Mouse (Mus musculus): ENCODE measurements around the gene Nuak2.

DNA sequence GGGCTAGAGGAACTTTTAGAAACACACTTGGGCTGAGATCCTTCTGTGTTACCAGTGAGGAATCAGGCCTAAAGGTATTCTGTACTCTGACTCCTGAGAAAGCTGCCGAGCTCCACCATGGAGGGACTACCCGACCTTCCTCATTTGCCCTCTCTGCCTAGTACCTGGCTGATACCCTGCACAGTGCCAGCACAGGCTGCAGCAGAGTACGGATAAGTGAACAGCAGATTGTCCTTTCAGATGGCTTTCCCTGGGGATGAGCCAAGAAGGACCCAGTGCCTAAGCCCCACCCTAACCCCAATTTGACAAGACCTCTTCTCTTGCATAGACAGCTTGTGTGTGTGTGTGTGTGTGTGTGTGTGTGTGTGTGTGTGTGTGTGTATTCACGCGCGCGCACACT is 7.3 kb upstream of the Nuak2 start:
- TF ChIP-seq CTCF (IDR thresholded peaks at IDR 0.05; ENCODE audit: low read depth, low read length) (no peak), POLR2A (IDR thresholded peaks at IDR 0.05; ENCODE audit: insufficient read depth, low read length) (no peak), EP300 (IDR thresholded peaks at IDR 0.05; ENCODE audit: insufficient read depth, low read depth, low read length) (no peak)
